12 mouse cellular contexts compared by ENCODE assay signal in genomic region chr1:153201448-153201847, GRCm38 (mm10). TPM values are rescaled to one million over a fixed set of nuclear protein-coding genes. Genes with fewer than 3 reads are reported as not detected.
DNase-seq lines count a peak whose midpoint lies in the region; ATAC-seq and TF ChIP-seq lines count a peak whose summit lies in the region.
"Had no signal": no experiment of that assay in that cellular context is flagged by ENCODE, and none has a peak within 500 bp of the region (broad histone marks: within the 10 kb centered on the region; RNA-seq: fewer than 3 reads in every experiment).

No protein-coding gene starts in this region.

- H3K4me2 ChIP-seq in lung, embryonic 14.5 days: no peak overlapping the region
- no peak overlapping the region for H3K4me2 ChIP-seq in stomach, embryonic 15.5 days
- H3K4me2 ChIP-seq: liver, embryonic 15.5 days had no signal

- 29% methylated on average over 14 of the region's 14 CpGs for WGBS in lung, embryonic 14.5 days
- WGBS in stomach, embryonic 15.5 days: 50% methylated on average over 14 of the region's 14 CpGs

- TF ChIP-seq CTCF in lung, embryonic 14.5 days (IDR thresholded peaks at IDR 0.05; ENCODE audit: low read depth): no peak

- H3K27me3 ChIP-seq in lung, embryonic 14.5 days (ENCODE audit: insufficient read depth, low read length): no peaks in the 10 kb centered on the region
- H3K27me3 ChIP-seq in stomach, embryonic 15.5 days (replicated peaks): no peaks in the 10 kb centered on the region
- H3K27me3 ChIP-seq: liver, embryonic 15.5 days had no signal

- H3K9ac ChIP-seq in lung, embryonic 14.5 days: no peak overlapping the region
- H3K9ac ChIP-seq in stomach, embryonic 15.5 days: no peak overlapping the region
- H3K9ac ChIP-seq: liver, embryonic 15.5 days had no signal

- H3K4me1 ChIP-seq in lung, embryonic 14.5 days (ENCODE audit: insufficient read depth): 0 out of 2 replicates have a peak, but pooled peaks cover 4% of the 10 kb centered on the region
- H3K4me1 ChIP-seq in stomach, embryonic 15.5 days: no peaks in the 10 kb centered on the region
- H3K4me1 ChIP-seq: liver, embryonic 15.5 days had no signal

- peak overlapping the region; percentile 30; the same call in 1 of the 2 replicates for H3K27ac ChIP-seq in lung, embryonic 14.5 days (ENCODE audit: low read depth)
- H3K27ac ChIP-seq in stomach, embryonic 15.5 days: peak overlapping the region; percentile 64; the same call in 1 of the 2 replicates
- H3K27ac ChIP-seq: liver, embryonic 15.5 days had no signal

- ATAC-seq in frontal cortex, adult (ENCODE audit: low TSS enrichment): peak; percentile 84
- no peak for ATAC-seq in lung, embryonic 14.5 days (ENCODE audit: insufficient read depth)
- ATAC-seq in stomach, embryonic 15.5 days (ENCODE audit: insufficient read depth, low FRiP score, low read depth): no peak

- no peak for DNase-seq in frontal cortex, postnatal 10 days (ENCODE audit: low spot score in 2 of 2)
- DNase-seq in lung, embryonic 14.5 days: peak; percentile 55
- no peak for DNase-seq in lung, adult 18-20 months
- DNase-seq in brain, adult 2 months (ENCODE audit: low read depth, low spot score): peak; percentile 62
- no peak for DNase-seq in adrenal gland, postnatal 10 days
- DNase-seq: heart, postnatal 4 days; kidney, adult 11 months; spleen, adult 18-20 months had no signal

- no peaks in the 10 kb centered on the region for H3K9me3 ChIP-seq in lung, embryonic 14.5 days (ENCODE audit: low read depth, low read length)
- no peaks in the 10 kb centered on the region for H3K9me3 ChIP-seq in stomach, embryonic 15.5 days
- H3K9me3 ChIP-seq: liver, embryonic 15.5 days; megakaryocyte, embryonic 14.5 days had no signal

- H3K36me3 ChIP-seq in lung, embryonic 14.5 days (ENCODE audit: insufficient read depth): no peaks in the 10 kb centered on the region
- H3K36me3 ChIP-seq in stomach, embryonic 15.5 days: no peaks in the 10 kb centered on the region; the same call in 1 of the 2 replicates
- H3K36me3 ChIP-seq: liver, embryonic 15.5 days had no signal

- no peak overlapping the region for H3K4me3 ChIP-seq in lung, embryonic 14.5 days (ENCODE audit: low read depth, low read length)
- no peak overlapping the region for H3K4me3 ChIP-seq in stomach, embryonic 15.5 days (replicated peaks)
- H3K4me3 ChIP-seq: liver, embryonic 15.5 days; megakaryocyte, embryonic 14.5 days had no signal

RNA-seq across cellular contexts. Expression of gene Lamc2, which starts 15.2 kb away (rescaled TPM):
- 55.7 and 55.9 TPM in 2 replicates for polyA plus RNA-seq in lung, embryonic 14.5 days (2014; fragmentation: Nextera tagmentation; extraction: Ambion mirVana)
- polyA plus RNA-seq in stomach, embryonic 15.5 days (2015; fragmentation: Nextera tagmentation; extraction: Ambion mirVana): 12.9 and 13.4 TPM in 2 replicates
- 1 to 10 TPM; 1.9 to 3.2 TPM for total RNA-seq in adrenal gland, postnatal 10 days (2021)

Comparison
In these comparisons a context has a peak if more than half of its experiments do, and no peak if none do; other contexts are left out.
1. DNase-seq: peak in lung, embryonic 14.5 days (single experiment) and brain, adult 2 months (single experiment); none in frontal cortex, postnatal 10 days (0 of 2), lung, adult 18-20 months (0 of 2) and adrenal gland, postnatal 10 days (single experiment).